Mouse (Mus musculus): ENCODE data around the gene 0610010F05Rik. TPM values are rescaled to one million over a fixed set of nuclear protein-coding genes. Genes with fewer than 3 reads are reported as not detected.

0610010F05Rik gene
- 90.4 and 92.9 TPM in 2 replicates for polyA plus RNA-seq (2016; fragmentation: Nextera tagmentation; extraction: Ambion mirVana)

DNA sequence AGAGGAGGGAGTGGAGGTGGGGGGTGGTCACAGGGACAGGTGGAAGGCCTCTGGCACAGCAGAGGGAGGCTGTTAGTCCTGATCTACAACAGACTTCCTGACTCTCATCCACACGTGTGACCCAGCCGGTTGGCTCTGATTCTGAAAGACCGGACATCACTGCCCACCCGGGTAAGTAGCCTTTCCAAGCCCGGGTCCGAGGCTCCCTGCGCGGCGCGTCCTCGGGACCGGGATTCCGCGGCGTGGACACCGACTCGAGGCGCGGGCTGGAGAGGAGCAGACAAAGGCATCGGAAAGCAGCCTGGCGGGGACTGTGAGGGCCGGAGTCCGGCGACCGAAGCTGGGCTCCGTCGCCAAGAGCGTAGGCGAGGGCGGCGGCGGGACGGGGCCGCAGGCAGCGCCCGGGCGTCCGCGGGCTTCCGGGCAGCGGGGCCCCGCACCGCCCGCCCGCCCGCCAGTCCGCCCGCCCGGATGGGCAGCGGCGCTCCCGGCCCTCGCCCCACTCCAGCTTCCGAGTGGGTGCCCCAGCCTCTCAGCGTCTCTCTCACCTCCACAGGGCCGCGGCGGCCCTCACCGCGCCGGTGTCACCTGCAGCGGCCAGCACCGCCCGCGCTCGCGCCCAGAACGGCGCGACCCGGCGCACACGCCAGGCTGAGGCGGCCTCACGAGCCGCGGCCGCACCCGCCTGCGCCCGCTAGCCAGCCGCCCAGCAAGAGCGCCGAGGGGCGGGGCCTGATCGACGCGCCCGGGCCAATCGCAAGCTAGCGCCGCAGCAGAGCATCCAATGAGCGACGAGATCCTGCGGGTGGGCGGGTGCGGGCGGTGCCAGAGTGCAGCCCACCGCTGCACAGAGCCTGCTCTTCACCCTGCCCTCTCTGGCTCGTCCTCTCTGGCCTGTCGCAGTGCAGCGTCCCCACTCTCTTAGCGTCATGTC, at the start of gene 0610010F05Rik:
Gene 0610010F05Rik, minus strand, starts transcription at position 695 of the 934 bp plus-strand sequence.
- under 1% methylated on average over 90 of the region's 103 CpGs for WGBS
- peaks cover 5% of the 10 kb centered on the region for H3K36me3 ChIP-seq (replicated peaks)

DNA sequence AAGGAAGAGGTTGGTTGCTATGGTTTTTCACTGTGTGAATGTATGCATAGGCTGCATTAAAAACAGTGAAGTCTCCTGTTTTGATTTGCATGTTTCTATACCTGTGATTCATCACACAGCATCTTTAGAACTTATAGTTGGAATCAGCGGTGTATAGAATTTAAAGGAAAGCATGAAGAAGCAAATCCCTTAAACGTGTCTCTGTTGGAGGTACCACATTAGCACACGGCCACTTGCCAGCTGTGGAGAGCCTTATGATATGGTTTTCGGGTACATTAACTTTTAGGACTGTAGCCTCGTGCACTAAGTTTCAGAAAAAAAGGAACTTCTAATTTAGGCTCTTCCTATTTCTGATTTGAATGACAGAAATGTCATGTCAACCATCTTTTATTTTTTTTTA, 49.1 kb upstream of the 0610010F05Rik start:
- no peak overlapping the region for H3K9ac ChIP-seq
- H3K27me3 ChIP-seq = no peaks in the 10 kb centered on the region
- no peak for ATAC-seq (ENCODE audit: low FRiP score)
- no peaks in the 10 kb centered on the region for H3K4me1 ChIP-seq
- no peak overlapping the region for H3K4me2 ChIP-seq
- no peaks in the 10 kb centered on the region for H3K9me3 ChIP-seq
- no peak overlapping the region for H3K27ac ChIP-seq
- H3K4me3 ChIP-seq (replicated peaks) = no peak overlapping the region
- 91% methylated on average over 5 of the region's 5 CpGs for WGBS
- H3K36me3 ChIP-seq (replicated peaks) = peaks cover 41% of the 10 kb centered on the region

More for the DNA sequence above, at the start of gene 0610010F05Rik:
- peaks cover 10% of the 10 kb centered on the region for H3K4me1 ChIP-seq
- peak; percentile 100 for ATAC-seq (ENCODE audit: low FRiP score)
- H3K4me3 ChIP-seq (replicated peaks) = peak within 1 kb of the TSS; percentile 72
- peak within 1 kb of the TSS; percentile 58 for H3K4me2 ChIP-seq
- no peaks in the 10 kb centered on the region for H3K27me3 ChIP-seq
- H3K9me3 ChIP-seq = no peaks in the 10 kb centered on the region
- peak within 1 kb of the TSS; percentile 93 for H3K27ac ChIP-seq
- peak within 1 kb of the TSS; percentile 90 for H3K9ac ChIP-seq

DNA sequence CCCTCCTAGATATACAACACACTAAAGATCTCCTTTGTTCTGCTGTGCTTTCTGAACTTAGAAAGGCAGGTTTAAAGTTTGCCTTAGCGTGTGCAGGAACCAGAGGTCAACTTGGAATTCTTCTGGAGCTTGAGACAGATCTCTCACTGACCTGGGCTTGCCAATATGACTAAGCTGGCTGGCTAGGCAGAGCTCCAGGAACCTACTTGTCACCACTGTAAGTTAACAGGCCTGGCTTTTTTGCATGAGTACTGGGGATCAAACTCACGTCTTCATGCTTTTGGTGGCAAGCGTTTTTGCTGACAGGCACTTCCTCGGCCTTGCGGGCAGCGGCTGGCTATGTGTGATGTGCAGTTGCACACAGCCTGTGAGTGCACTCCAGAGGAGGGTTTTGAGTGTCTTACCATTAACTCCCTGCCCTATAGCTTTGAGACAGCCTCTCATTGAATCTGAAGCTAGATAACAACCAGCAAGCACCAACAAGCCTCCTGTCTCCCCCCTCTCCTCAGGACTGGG, 47.1 kb upstream of the 0610010F05Rik start:
- Histone ChIP-seq H3K36me3 (replicated peaks) (peaks cover 54% of the 10 kb centered on the region), H3K9me3 (no peaks in the 10 kb centered on the region), H3K4me1 (no peaks in the 10 kb centered on the region), H3K4me2 (no peak overlapping the region), H3K27me3 (no peaks in the 10 kb centered on the region), H3K9ac (no peak overlapping the region), H3K27ac (no peak overlapping the region), H3K4me3 (replicated peaks) (no peak overlapping the region)
- ATAC-seq (ENCODE audit: low FRiP score) = no peak
- WGBS = 89% methylated on average over 6 of the region's 6 CpGs

DNA sequence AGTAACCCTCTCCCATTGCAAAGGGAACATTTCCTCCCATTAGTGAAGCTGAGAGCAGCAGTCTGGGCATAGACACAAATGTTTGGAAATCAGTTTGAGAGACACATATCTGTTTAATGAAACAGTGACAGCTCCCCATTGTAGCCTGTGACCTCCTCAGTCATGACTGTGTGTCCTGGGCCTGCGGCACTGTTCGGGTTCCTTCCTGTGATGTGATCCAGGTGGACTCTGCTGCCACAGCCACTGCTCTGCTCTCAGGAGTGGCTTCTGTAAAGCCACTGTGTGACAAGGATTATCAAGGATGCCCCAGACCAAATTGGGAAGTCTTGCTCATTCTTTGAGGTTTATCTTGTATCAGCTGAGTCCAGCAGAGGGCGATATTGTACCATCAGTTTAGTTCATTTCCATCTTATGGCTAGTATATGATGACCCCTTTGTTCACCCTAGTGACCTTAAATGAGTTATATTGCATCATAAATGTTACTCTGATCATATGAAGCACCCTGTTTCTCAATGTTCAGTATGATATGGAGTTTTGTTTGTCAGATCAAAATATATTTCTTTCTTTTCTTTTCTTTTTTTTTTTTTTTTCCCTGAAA, 45.7 kb upstream of the 0610010F05Rik start:
- H3K4me3 ChIP-seq (replicated peaks) = no peak overlapping the region
- H3K27ac ChIP-seq = no peak overlapping the region
- no peaks in the 10 kb centered on the region for H3K9me3 ChIP-seq
- no peak overlapping the region for H3K9ac ChIP-seq
- H3K4me1 ChIP-seq = no peaks in the 10 kb centered on the region
- no peaks in the 10 kb centered on the region for H3K27me3 ChIP-seq
- H3K4me2 ChIP-seq = no peak overlapping the region
- ATAC-seq (ENCODE audit: low FRiP score) = no peak
- H3K36me3 ChIP-seq (replicated peaks) = peaks cover 65% of the 10 kb centered on the region
- WGBS = 51% methylated on average over 3 of the region's 3 CpGs

DNA sequence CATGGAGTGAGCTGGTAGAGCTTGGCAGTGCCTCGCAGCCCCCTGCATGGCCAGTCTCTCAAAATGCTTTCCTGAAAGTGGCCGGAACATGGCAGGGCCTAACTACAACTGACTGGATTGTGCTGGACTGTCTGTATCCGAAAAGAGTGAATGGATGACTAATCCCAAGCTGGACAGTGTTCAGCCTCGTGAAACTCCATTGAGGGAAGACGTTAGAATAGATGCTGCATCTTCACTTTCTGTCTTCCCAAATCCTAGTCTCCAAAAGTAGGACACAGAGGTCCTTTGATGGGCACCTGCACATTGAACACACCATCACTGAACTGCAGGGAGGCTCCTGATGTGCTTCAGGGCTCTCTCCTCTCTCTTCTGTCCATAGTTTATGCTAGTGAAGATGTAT, 42.7 kb upstream of the 0610010F05Rik start:
- Histone ChIP-seq H3K36me3 (replicated peaks) (peaks cover 65% of the 10 kb centered on the region), H3K27ac (no peak overlapping the region), H3K9me3 (no peaks in the 10 kb centered on the region)

DNA sequence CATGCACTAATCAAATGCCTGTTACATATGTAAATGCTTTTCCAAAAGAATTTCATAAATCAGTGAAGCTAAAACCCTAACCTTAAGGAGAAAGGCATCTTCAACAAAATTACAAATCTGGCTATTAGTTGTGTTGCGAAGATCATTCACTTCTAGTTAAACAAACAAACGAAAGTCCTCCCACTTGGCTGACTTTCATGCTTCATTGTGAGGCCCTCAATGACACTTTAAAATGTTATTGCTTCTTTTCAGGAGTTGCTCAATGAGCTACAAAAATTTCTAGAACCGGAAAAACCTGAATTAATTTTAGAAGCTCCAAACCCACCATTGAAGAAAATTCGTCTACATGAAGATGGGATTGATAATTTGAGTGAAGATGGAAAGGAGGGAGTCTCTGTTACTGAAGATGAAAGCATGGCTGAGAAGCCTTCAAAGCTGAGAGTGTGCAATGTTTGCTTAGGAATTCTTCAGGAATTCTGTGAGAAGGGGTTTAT, 38.9 kb upstream of the 0610010F05Rik start:
- whole genome bisulfite sequencing = 88% methylated on average over 4 of the region's 4 CpGs
- peaks cover 41% of the 10 kb centered on the region for H3K36me3 ChIP-seq (replicated peaks)
- H3K4me1 ChIP-seq = peaks cover 4% of the 10 kb centered on the region; the same call in 1 of the 2 replicates
- no peaks in the 10 kb centered on the region for H3K9me3 ChIP-seq
- H3K4me3 ChIP-seq (replicated peaks) = no peak overlapping the region
- no peak overlapping the region for H3K9ac ChIP-seq
- ATAC-seq (ENCODE audit: low FRiP score) = no peak
- H3K27me3 ChIP-seq = no peaks in the 10 kb centered on the region
- no peak overlapping the region for H3K4me2 ChIP-seq
- no peak overlapping the region for H3K27ac ChIP-seq

More for the DNA sequence above, 42.7 kb upstream of the 0610010F05Rik start:
- Histone ChIP-seq H3K4me2 (no peak overlapping the region), H3K27me3 (no peaks in the 10 kb centered on the region), H3K4me3 (replicated peaks) (no peak overlapping the region), H3K4me1 (no peaks in the 10 kb centered on the region), H3K9ac (no peak overlapping the region)
- no peak for ATAC-seq (ENCODE audit: low FRiP score)
- 90% methylated on average over 5 of the region's 5 CpGs for WGBS

DNA sequence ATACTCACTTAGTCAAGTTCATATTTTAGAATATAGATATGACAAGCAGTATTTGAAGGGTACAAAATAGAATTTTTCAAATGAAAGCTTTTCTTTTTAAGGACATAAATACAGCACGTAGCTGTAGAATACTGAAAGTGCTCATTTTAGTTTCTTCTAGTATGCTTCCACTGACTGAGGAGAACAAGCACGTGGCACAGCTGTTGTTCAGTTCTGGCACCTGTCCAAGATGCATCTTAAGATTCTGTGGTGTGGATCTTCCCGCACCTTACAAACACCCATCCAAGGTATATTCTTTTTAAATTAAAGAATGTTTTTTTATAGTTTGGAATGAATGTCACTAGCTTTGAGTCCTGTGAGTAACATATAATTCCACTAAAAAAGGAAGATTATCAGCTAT, 33.7 kb upstream of the 0610010F05Rik start:
- H3K4me2 ChIP-seq = peak overlapping the region; percentile 67
- H3K27ac ChIP-seq = no peak overlapping the region
- peak overlapping the region; percentile 89 for H3K4me3 ChIP-seq (replicated peaks)
- H3K36me3 ChIP-seq (replicated peaks) = no peaks in the 10 kb centered on the region
- peaks cover 16% of the 10 kb centered on the region for H3K4me1 ChIP-seq
- H3K9ac ChIP-seq = no peak overlapping the region
- H3K9me3 ChIP-seq = no peaks in the 10 kb centered on the region
- 43% methylated on average over 3 of the region's 3 CpGs for WGBS
- ATAC-seq (ENCODE audit: low FRiP score) = no peak
- no peaks in the 10 kb centered on the region for H3K27me3 ChIP-seq

DNA sequence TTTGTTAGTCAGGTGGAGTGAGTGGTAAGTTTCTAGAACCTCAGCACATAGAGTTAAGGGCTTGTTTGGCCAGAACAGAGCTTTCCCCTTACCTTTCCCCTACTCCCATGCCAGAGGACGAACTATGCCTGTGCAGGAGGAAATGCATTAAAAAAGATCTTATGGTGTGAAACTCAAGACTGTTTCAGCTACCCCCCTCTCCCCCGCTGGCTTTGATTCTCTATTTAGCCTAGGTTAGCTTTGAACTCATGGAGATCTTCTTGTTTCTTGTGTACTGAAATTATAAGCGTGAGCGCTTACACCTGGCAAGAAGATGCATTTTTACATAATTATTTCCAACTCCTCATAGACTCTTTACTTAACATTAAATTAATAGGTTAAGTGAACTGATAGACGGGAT, 33.1 kb upstream of the 0610010F05Rik start:
- Histone ChIP-seq H3K27me3 (no peaks in the 10 kb centered on the region), H3K9ac (peak overlapping the region; percentile 74), H3K4me2 (peak overlapping the region; percentile 67), H3K27ac (peak overlapping the region; percentile 94), H3K36me3 (replicated peaks) (no peaks in the 10 kb centered on the region), H3K9me3 (no peaks in the 10 kb centered on the region), H3K4me1 (peaks cover 16% of the 10 kb centered on the region), H3K4me3 (replicated peaks) (peak overlapping the region; percentile 89)
- 7% methylated on average over 5 of the region's 5 CpGs for WGBS
- ATAC-seq (ENCODE audit: low FRiP score) = no peak

DNA sequence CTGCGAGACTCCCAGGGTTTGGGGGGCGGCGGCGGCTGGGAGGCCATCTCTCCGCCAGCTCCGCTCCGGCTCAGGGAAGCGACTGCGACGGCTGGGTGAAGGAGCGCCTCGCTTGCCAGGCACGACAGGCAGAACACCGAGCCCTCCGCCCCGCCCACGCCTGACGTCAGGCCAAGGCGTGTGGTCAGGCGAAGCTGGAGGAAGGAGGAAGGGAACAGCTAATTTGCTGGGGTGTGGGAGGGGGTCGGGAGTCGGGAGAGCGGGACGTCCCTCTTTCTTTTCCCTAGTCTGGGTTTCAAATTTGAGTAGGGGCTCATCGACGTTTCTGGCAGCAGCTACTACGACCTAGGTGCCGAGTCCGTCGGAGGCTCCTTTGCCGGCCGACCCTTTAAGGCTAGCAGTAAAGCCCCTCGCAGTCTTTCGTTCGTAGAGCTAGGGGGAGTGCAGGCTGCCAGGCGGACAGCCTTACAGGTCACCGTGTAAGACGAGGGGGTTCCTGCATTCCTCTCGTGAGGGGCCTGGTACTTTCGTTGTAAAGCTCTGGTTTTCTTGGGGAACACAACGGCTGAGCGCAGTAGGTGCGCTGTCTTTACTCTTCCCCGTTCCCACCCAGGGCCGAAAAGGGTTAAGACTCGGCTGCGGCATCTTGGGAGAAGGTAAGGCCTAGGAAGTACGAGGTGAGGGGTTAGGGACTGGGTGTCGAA, 32.5 kb upstream of the 0610010F05Rik start, which contains the start of gene Pex13:
Gene Pex13, minus strand, starts transcription at position 162 of the 704 bp plus-strand sequence.
- Histone ChIP-seq H3K9ac (peak within 1 kb of the TSS; percentile 90), H3K9me3 (no peaks in the 10 kb centered on the region), H3K36me3 (replicated peaks) (no peaks in the 10 kb centered on the region), H3K27ac (peak within 1 kb of the TSS; percentile 94), H3K4me2 (peak within 1 kb of the TSS; percentile 67), H3K27me3 (no peaks in the 10 kb centered on the region), H3K4me3 (replicated peaks) (peak within 1 kb of the TSS; percentile 89), H3K4me1 (peaks cover 16% of the 10 kb centered on the region)
- peak; percentile 98 for ATAC-seq (ENCODE audit: low FRiP score)
- under 1% methylated on average over 49 of the region's 49 CpGs for WGBS

DNA sequence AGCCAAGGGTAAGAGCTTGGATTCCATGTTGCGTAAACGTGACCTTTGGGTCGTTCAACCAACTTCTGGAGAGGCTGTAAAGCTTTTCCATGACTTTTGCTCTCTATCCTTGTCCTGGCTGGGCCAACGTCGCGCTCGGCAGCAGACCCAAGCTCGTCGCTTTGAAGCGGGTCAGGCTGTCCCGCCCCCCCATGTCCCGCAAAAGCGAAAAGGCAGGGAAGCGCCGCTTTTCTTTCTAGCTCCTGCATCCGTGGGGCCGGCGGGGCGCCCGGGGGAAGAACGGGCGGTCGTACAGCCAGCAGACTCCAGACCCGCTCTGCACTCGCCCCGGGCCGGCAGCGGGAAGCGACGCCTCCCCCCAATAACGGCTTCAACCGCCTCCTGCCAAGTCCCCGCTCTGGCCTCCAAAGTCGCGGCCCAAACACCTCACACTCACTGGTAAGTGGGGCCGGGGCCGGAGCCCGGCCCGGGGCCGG, 31.9 kb upstream of the 0610010F05Rik start, which contains the start of gene Pus10:
Gene Pus10, plus strand, starts transcription at position 364 of the 476 bp plus-strand sequence.
- Histone ChIP-seq H3K4me1 (peaks cover 16% of the 10 kb centered on the region), H3K36me3 (replicated peaks) (no peaks in the 10 kb centered on the region), H3K9me3 (no peaks in the 10 kb centered on the region), H3K4me2 (peak within 1 kb of the TSS; percentile 67), H3K27me3 (no peaks in the 10 kb centered on the region), H3K9ac (peak within 1 kb of the TSS; percentile 90), H3K4me3 (replicated peaks) (peak within 1 kb of the TSS; percentile 89), H3K27ac (peak within 1 kb of the TSS; percentile 94)
- peak; percentile 62 for ATAC-seq (ENCODE audit: low FRiP score)
- under 1% methylated on average over 40 of the region's 40 CpGs for WGBS

DNA sequence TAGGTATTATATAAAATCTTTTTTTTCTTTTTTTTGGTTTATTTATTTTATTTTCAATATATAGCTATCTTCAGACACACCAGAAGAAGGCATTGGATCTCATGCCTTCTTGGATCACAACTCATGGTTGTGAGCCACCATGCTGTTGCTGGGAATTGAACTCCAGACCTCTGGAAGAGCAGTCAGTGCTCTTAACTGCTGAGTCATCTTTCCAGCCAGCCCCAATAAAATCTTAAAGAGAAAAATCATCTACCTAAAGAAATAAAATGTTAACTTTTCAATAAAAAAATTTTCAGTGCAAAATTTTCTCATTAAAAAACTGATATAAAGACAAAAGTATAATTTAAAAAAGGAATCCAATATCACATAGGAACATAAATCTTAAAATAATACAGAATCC, 30.8 kb upstream of the 0610010F05Rik start:
- Histone ChIP-seq H3K27me3 (no peaks in the 10 kb centered on the region), H3K36me3 (replicated peaks) (no peaks in the 10 kb centered on the region), H3K27ac (no peak overlapping the region), H3K4me1 (peaks cover 16% of the 10 kb centered on the region), H3K9me3 (no peaks in the 10 kb centered on the region), H3K4me3 (replicated peaks) (no peak overlapping the region), H3K9ac (no peak overlapping the region), H3K4me2 (no peak overlapping the region)
- no peak for ATAC-seq (ENCODE audit: low FRiP score)
